Mouse (Mus musculus): ENCODE results near the gene Tspan5. TPM values are rescaled to one million over a fixed set of nuclear protein-coding genes. Genes with fewer than 3 reads are reported as not detected.

Gene Tspan5
- polyA plus RNA-seq, 1 experiment from 2014 or later = 16.8 TPM

GRCm38 (mm10) chr3:138804104-138805048 lies 62.4 kb downstream of the Tspan5 start:
- DNase-seq (ENCODE audit: low spot score) = no peak

- DNase-seq (ENCODE audit: low spot score) = no peak
These were observed 65.8 kb downstream of the Tspan5 start for GRCm38 (mm10) chr3:138807795-138808194.

- no peak for DNase-seq (ENCODE audit: low spot score)
These were observed 67.5 kb downstream of the Tspan5 start for GRCm38 (mm10) chr3:138809509-138809908.

- no peak for DNase-seq (ENCODE audit: low spot score)
These were observed 70.6 kb downstream of the Tspan5 start for GRCm38 (mm10) chr3:138812565-138812964.

GRCm38 (mm10) chr3:138813139-138813810 lies 71.3 kb downstream of the Tspan5 start:
- no peak for DNase-seq (ENCODE audit: low spot score)

GRCm38 (mm10) chr3:138814457-138814856 lies 72.5 kb downstream of the Tspan5 start:
- DNase-seq (ENCODE audit: low spot score) = no peak

- no peak for DNase-seq (ENCODE audit: low spot score)
These were observed 73.3 kb downstream of the Tspan5 start for GRCm38 (mm10) chr3:138815127-138815837.

- DNase-seq (ENCODE audit: low spot score) = no peak
These were observed 75.1 kb downstream of the Tspan5 start for GRCm38 (mm10) chr3:138816888-138817656.

GRCm38 (mm10) chr3:138819862-138820261 lies 77.9 kb downstream of the Tspan5 start:
- DNase-seq (ENCODE audit: low spot score) = no peak

GRCm38 (mm10) chr3:138820296-138820695 lies 78.3 kb downstream of the Tspan5 start:
- no peak for DNase-seq (ENCODE audit: low spot score)

GRCm38 (mm10) chr3:138821886-138822445 lies 80.0 kb downstream of the Tspan5 start:
- no peak for DNase-seq (ENCODE audit: low spot score)

- DNase-seq (ENCODE audit: low spot score) = no peak
These were observed 81.9 kb downstream of the Tspan5 start for GRCm38 (mm10) chr3:138823857-138824256.

GRCm38 (mm10) chr3:138825296-138825695 lies 83.3 kb downstream of the Tspan5 start:
- DNase-seq (ENCODE audit: low spot score) = no peak

- no peak for DNase-seq (ENCODE audit: low spot score)
These were observed 84.3 kb downstream of the Tspan5 start for GRCm38 (mm10) chr3:138826243-138826800.

- no peak for DNase-seq (ENCODE audit: low spot score)
These were observed 91.0 kb downstream of the Tspan5 start for GRCm38 (mm10) chr3:138832827-138833517.

GRCm38 (mm10) chr3:138834174-138834573 lies 92.2 kb downstream of the Tspan5 start:
- DNase-seq (ENCODE audit: low spot score) = no peak

GRCm38 (mm10) chr3:138836937-138837336 lies 94.9 kb downstream of the Tspan5 start:
- DNase-seq (ENCODE audit: low spot score) = no peak

GRCm38 (mm10) chr3:138837651-138838050 lies 95.7 kb downstream of the Tspan5 start:
- no peak for DNase-seq (ENCODE audit: low spot score)

- no peak for DNase-seq (ENCODE audit: low spot score)
These were observed 97.7 kb downstream of the Tspan5 start for GRCm38 (mm10) chr3:138839656-138840055.

GRCm38 (mm10) chr3:138841288-138841687 lies 99.3 kb downstream of the Tspan5 start:
- no peak for DNase-seq (ENCODE audit: low spot score)

Measured in thymus, postnatal 0 days (tissue).